Mouse (Mus musculus): ENCODE data around the gene Psmd14.

Gene Psmd14

GRCm38 (mm10) chr2:61759234-61759855 lies 47.9 kb downstream of the Psmd14 start:
- DNase-seq (ENCODE audit: low read depth, low spot score) = no peak

- DNase-seq (ENCODE audit: low read depth, low spot score) = no peak
These were observed 48.5 kb downstream of the Psmd14 start for GRCm38 (mm10) chr2:61760044-61760443.

- DNase-seq (ENCODE audit: low read depth, low spot score) = no peak
These were observed 53.1 kb downstream of the Psmd14 start for GRCm38 (mm10) chr2:61764470-61765105.

- no peak for DNase-seq (ENCODE audit: low read depth, low spot score)
These were observed 54.0 kb downstream of the Psmd14 start for GRCm38 (mm10) chr2:61765526-61765925.

- no peak for DNase-seq (ENCODE audit: low read depth, low spot score)
These were observed 69.3 kb downstream of the Psmd14 start for GRCm38 (mm10) chr2:61780794-61781193.

GRCm38 (mm10) chr2:61794960-61795359 lies 83.5 kb downstream of the Psmd14 start:
- DNase-seq (ENCODE audit: low read depth, low spot score) = no peak

- no peak for DNase-seq (ENCODE audit: low read depth, low spot score)
These were observed 86.6 kb downstream of the Psmd14 start for GRCm38 (mm10) chr2:61798048-61798447.

GRCm38 (mm10) chr2:61802656-61803251 lies 91.3 kb downstream of the Psmd14 start, which contains the start of gene Tbr1:
TSS of gene Tbr1 (plus strand) at chr2:61802930.
- no peak for DNase-seq (ENCODE audit: low read depth, low spot score)

GRCm38 (mm10) chr2:61803443-61804367 lies 92.2 kb downstream of the Psmd14 start:
- no peak for DNase-seq (ENCODE audit: low read depth, low spot score)

- no peak for DNase-seq (ENCODE audit: low read depth, low spot score)
These were observed 92.9 kb downstream of the Psmd14 start for GRCm38 (mm10) chr2:61804382-61804840.

GRCm38 (mm10) chr2:61804841-61805540 lies 93.5 kb downstream of the Psmd14 start:
- DNase-seq (ENCODE audit: low read depth, low spot score) = no peak

- DNase-seq (ENCODE audit: low read depth, low spot score) = peak; percentile 39
These were observed 94.2 kb downstream of the Psmd14 start for GRCm38 (mm10) chr2:61805541-61806345.

GRCm38 (mm10) chr2:61806346-61806825 lies 94.9 kb downstream of the Psmd14 start:
- DNase-seq (ENCODE audit: low read depth, low spot score) = no peak

- DNase-seq (ENCODE audit: low read depth, low spot score) = peak; percentile 24
These were observed 95.7 kb downstream of the Psmd14 start for GRCm38 (mm10) chr2:61807151-61807550.

GRCm38 (mm10) chr2:61807781-61808180 lies 96.3 kb downstream of the Psmd14 start:
- no peak for DNase-seq (ENCODE audit: low read depth, low spot score)

GRCm38 (mm10) chr2:61808776-61809175 lies 97.3 kb downstream of the Psmd14 start:
- DNase-seq (ENCODE audit: low read depth, low spot score) = no peak

GRCm38 (mm10) chr2:61809381-61809780 lies 97.9 kb downstream of the Psmd14 start:
- DNase-seq (ENCODE audit: low read depth, low spot score) = no peak

- no peak for DNase-seq (ENCODE audit: low read depth, low spot score)
These were observed 99.3 kb downstream of the Psmd14 start for GRCm38 (mm10) chr2:61810751-61811150.

- DNase-seq (ENCODE audit: low read depth, low spot score) = peak; percentile 20
These were observed 99.6 kb downstream of the Psmd14 start for GRCm38 (mm10) chr2:61811163-61811506.
